Mouse (Mus musculus) midbrain, embryonic 10.5 days (tissue): ENCODE measurements around the gene Spef1. TPM values are rescaled to one million over a fixed set of nuclear protein-coding genes. Genes with fewer than 3 reads are reported as not detected.

Source experiments
- DNase-seq: peaks from one replicate; pipeline ENCODE4 v3.0.0-alpha.2; 2017; ENCODE audit warnings: low spot score
- H3K27ac ChIP-seq: fragments of 300-500 bp; sonication (generic); replicated peaks from 2 replicates; pipeline ENCODE4 v1.5.1; 2016; ENCODE audit warnings: mild to moderate bottlenecking
- H3K27me3 ChIP-seq: fragments of 300-500 bp; sonication (generic); 2 replicates; pipeline ENCODE4 v1.6.1; 2016; ENCODE audit warnings: low read depth, mild to moderate bottlenecking; ENCODE audit not compliant: poor library complexity, severe bottlenecking
- H3K36me3 ChIP-seq: fragments of 300-500 bp; sonication (generic); 2 replicates; pipeline ENCODE4 v1.6.1; 2016; ENCODE audit warnings: mild to moderate bottlenecking, moderate library complexity
- H3K4me1 ChIP-seq: fragments of 300-500 bp; sonication (generic); 2 replicates; pipeline ENCODE4 v1.6.1; 2016
- H3K4me3 ChIP-seq: fragments of 300-500 bp; sonication (generic); 2 replicates; pipeline ENCODE4 v1.5.1; 2016; ENCODE audit warnings: mild to moderate bottlenecking, moderate library complexity
- H3K9me3 ChIP-seq: fragments of 300-500 bp; sonication (generic); replicated peaks from 2 replicates; pipeline ENCODE4 v1.6.1; 2016; ENCODE audit warnings: mild to moderate bottlenecking
- WGBS: fragments of 180-500 bp; shearing (Covaris S2); methylation state at CpG from one replicate; pipeline ENCODE4 v1.1.7; 2016; 5-methylcytosine and 5-hydroxymethylcytosine counted together
- polyA plus RNA-seq: library from polyadenylated mRNA; unstranded; fragments of >200 nt; fragmentation: Nextera tagmentation; extraction: Ambion mirVana; gene quantifications from 2 replicates; pipeline ENCODE4 v1.2.1, GENCODE M21; 2016

The Spef1 gene
- polyA plus RNA-seq, 1 experiment from 2014 or later: 3.7 TPM

DNA sequence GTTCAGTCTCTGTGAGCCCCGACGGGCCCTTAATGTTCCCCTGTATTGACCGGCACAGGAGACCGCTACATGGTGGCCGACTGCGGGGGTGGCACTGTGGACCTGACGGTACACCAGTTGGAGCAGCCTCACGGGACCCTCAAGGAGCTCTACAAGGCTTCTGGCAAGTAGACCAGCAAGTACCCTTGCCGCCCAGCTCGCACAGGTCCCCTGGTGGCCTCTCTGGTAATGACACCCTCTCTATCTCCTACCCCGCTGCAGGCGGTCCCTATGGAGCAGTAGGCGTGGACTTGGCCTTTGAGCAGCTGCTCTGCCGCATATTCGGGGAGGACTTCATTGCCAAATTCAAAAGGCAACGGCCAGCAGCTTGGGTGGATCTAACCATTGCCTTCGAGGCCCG lies 44.5 kb downstream of the Spef1 start:
- 32% methylated on average over 18 of the region's 18 CpGs for WGBS
- no peaks in the 10 kb centered on the region for H3K9me3 ChIP-seq
- no peaks in the 10 kb centered on the region for H3K27me3 ChIP-seq
- peaks cover 56% of the 10 kb centered on the region for H3K36me3 ChIP-seq
- peak overlapping the region; percentile 57; the same call in 1 of the 2 replicates for H3K27ac ChIP-seq
- DNase-seq: peak; percentile 80
- H3K4me3 ChIP-seq: no peak overlapping the region
- H3K4me1 ChIP-seq: peaks cover 15% of the 10 kb centered on the region

DNA sequence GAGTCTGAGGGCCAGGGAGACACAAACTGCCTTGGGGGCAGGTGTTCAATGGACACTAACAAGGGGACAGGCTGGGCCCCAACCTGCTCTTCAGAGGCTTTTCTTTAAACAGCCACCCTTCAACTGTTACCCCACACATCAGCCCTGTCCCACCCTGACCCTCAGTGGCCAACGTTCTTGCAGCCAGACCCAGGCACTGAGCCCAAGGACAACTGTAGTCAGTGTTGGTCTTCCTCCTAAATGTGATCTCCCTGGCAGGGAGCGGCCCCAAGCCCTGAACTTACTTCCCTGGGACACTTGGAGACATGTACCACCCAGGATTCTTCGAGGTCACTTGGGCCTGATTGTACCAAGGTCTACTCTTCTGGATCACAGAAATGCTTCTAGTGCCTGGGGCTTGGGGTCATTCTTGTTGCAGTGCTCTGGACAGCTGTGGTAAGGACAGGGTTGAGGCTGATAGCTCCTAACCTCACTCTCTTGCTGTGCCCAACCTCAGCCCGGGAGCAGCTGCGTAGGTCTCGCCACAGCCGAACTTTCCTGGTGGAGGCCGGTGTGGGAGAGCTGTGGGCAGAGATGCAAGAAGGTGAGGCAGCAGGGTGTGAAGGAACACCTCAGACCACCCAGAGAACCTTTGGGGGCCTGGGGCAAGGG lies 45.6 kb downstream of the Spef1 start:
- H3K4me1 ChIP-seq: peaks cover 15% of the 10 kb centered on the region
- no peak for DNase-seq
- peaks cover 44% of the 10 kb centered on the region for H3K36me3 ChIP-seq
- H3K27me3 ChIP-seq: no peaks in the 10 kb centered on the region
- no peaks in the 10 kb centered on the region for H3K9me3 ChIP-seq
- WGBS: 93% methylated on average over 8 of the region's 8 CpGs
- no peak overlapping the region for H3K4me3 ChIP-seq
- H3K27ac ChIP-seq: no peak overlapping the region

DNA sequence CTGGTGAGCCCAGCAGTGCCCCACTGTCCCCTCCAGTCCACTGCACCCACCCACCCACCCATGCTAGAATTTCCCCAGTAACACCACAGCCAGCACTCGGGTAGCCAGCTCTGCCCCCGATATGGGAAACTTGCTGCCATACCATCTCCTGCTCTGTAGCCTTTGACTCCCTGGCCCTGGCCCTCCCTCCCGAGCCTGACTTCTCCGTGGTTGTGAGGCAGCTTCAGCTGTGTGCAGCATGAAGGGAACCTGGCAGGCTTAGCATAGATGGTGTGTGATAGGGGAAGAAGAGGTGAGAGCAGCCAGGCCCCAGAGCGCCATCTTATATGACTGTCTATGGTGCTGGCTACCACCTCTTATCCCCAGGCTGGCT lies 46.6 kb downstream of the Spef1 start:
- Histone ChIP-seq H3K27me3 (no peaks in the 10 kb centered on the region), H3K4me1 (peaks cover 18% of the 10 kb centered on the region), H3K9me3 (no peaks in the 10 kb centered on the region), H3K36me3 (peaks cover 35% of the 10 kb centered on the region), H3K4me3 (no peak overlapping the region), H3K27ac (no peak overlapping the region)
- no peak for DNase-seq
- WGBS: 77% methylated on average over 5 of the region's 5 CpGs

DNA sequence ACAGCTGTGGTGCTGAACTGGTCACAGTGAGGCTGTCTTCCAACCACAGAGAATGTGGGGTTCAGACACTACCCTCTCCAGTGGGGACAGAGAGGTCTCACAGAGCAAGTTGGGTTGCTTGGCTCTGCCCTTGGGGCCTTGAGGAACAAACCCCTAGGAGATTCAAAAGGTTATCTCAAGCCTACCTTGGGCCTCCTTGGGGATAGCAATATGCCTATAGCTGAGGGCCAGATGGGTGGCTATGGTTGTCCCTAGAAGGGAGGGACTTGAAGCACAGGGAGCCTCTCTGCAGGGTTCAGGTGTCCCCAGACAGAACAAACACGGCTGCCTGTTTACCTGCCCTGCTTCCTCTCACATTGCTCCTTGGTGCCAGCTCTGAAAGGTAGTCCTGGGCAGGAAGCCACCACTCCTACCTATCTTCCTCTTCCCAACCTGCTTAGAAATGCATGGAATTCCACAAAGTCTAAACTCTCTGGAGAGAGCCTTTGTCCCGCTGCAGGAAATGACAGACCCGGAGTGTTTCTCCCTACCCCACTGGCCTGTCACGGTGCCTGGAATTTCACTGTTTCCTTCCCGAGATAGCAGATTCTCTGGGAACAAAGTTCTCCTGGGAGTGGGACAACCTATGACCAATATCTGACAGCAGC lies 47.1 kb downstream of the Spef1 start:
- Histone ChIP-seq H3K27me3 (no peaks in the 10 kb centered on the region), H3K4me1 (peaks cover 20% of the 10 kb centered on the region), H3K9me3 (no peaks in the 10 kb centered on the region), H3K36me3 (peaks cover 30% of the 10 kb centered on the region), H3K4me3 (no peak overlapping the region), H3K27ac (no peak overlapping the region)
- WGBS: 73% methylated on average over 5 of the region's 5 CpGs
- no peak for DNase-seq

DNA sequence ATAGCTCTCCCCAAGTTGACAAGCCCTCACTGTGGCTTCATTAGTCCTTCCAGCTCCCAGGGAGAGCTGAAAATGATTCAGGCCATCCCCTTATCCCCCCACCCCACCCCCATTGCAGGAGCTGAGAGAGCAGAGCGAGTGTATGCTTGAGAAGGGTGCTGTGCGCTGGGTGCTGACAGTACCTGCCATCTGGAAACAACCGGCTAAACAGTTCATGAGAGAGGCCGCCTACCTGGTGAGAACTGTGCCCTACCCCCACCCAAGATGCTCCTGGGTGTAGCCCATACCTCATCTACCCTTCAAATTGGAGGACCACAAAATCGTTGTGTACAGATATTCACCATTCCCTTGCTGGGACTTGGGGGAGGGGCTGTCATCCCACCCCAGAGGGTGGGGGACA lies 47.8 kb downstream of the Spef1 start:
- no peak overlapping the region for H3K4me3 ChIP-seq
- 89% methylated on average over 5 of the region's 5 CpGs for WGBS

DNA sequence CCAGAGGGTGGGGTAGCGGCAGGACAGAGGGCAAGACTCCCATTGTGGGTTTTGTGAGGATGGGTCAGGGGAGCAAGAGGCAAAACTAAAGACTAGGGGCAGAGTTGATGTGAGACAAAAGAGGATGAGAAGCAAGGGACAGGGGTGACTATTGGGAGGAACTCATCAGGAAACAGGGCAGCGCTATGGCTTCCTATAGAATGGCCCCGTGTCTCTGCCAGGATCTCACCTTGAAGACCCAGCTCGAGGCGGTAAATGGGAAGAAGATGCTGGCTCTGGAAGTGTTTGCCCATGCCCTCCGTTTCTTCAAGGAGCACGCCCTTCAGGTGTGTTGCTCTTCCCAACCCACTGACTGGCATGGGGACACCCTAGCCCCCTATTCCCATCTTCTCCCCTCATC lies 48.3 kb downstream of the Spef1 start:
- Histone ChIP-seq H3K36me3 (peaks cover 17% of the 10 kb centered on the region), H3K4me1 (peaks cover 25% of the 10 kb centered on the region), H3K27me3 (no peaks in the 10 kb centered on the region), H3K27ac (no peak overlapping the region), H3K4me3 (no peak overlapping the region), H3K9me3 (no peaks in the 10 kb centered on the region)
- DNase-seq: no peak
- 84% methylated on average over 7 of the region's 7 CpGs for WGBS

More for the DNA sequence above, 47.8 kb downstream of the Spef1 start:
- Histone ChIP-seq H3K27ac (no peak overlapping the region), H3K4me1 (peaks cover 24% of the 10 kb centered on the region), H3K36me3 (peaks cover 23% of the 10 kb centered on the region), H3K27me3 (no peaks in the 10 kb centered on the region), H3K9me3 (no peaks in the 10 kb centered on the region)
- DNase-seq: no peak

DNA sequence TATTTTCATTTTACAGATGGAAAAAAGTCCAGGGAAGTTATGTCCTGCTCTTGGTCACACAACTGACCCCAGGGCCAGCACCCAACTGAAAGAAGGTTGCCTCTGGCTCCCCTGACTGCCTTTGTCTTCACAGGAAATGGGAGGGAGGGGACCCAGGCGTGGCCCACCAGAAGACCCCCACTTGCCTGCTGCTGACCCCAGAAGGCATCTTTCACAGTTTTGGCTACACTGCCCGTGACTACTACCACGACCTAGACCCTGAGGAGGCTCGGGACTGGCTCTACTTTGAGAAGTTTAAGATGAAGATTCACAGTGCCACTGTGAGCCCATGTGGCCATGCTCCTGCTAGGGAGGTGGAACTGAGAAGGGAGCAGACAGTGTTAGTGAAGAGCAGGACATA lies 48.8 kb downstream of the Spef1 start:
- no peak overlapping the region for H3K4me3 ChIP-seq
- H3K36me3 ChIP-seq: peaks cover 13% of the 10 kb centered on the region
- DNase-seq: no peak
- no peaks in the 10 kb centered on the region for H3K27me3 ChIP-seq
- H3K4me1 ChIP-seq: peaks cover 25% of the 10 kb centered on the region
- no peak overlapping the region for H3K27ac ChIP-seq
- WGBS: 85% methylated on average over 4 of the region's 4 CpGs
- no peaks in the 10 kb centered on the region for H3K9me3 ChIP-seq

DNA sequence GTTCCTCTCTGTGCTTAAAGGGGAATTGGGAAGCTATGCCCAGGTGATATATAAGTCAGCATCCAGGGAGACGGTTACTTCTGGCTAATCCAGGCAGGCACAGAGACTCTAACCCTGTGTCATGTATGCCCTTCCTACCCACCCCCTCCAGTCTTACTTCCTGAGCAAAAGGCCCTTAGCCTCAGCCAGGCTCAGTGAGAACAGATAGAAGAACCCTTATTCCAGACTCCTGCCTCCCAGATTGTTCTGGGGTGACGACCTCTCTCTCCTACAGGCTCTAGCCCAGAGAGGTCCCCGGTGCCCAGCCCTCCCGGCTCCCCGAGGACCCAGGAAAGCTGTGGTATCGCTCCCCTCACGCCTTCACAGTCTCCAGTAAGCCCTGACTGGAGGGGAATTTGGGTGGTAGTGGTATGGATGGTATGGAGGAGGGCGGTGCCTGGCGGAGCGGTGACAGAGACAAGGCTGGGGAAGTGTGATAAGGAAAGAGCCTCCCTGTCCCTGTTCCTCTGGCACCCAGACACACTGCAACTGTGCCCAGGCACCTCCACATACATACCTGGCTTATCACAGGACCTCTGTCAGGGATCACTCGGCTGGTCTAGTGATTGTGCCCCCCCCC lies 51.5 kb downstream of the Spef1 start:
- no peak for DNase-seq
- Histone ChIP-seq H3K4me3 (no peak overlapping the region), H3K27ac (peak overlapping the region; percentile 64), H3K36me3 (0 out of 2 replicates have a peak, but pooled peaks cover 3% of the 10 kb centered on the region), H3K9me3 (no peaks in the 10 kb centered on the region), H3K27me3 (no peaks in the 10 kb centered on the region), H3K4me1 (peaks cover 16% of the 10 kb centered on the region)
- 74% methylated on average over 11 of the region's 11 CpGs for WGBS

DNA sequence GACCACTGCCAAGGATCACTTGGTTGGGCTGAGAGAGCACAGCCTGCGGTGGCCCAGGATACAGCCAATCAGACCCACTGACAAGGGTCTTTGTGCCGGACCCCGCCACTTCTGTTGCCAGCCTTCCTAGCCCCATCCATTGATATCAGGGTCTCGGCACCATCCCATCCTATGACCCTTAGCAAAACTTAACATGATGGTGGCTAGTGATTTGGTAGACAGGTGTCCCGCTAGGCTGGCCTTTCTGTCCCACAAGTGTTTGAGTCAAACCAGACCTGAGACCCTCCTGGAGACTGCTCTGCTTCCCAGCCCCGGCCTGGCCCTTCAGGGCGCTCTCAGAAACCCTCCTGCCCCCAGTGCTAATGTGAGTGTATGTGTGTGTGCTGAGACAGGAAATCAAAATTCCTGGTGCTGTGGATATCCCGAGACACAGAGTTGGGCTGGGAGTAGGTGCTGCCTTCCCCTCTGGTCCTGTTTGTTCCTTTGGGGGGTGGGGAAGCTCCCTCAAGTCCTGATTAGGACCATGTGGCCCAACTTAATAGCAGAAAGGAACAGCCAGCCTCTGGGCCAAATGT lies 52.2 kb downstream of the Spef1 start:
- WGBS: 89% methylated on average over 8 of the region's 8 CpGs
- H3K4me1 ChIP-seq: peaks cover 16% of the 10 kb centered on the region
- no peak overlapping the region for H3K4me3 ChIP-seq
- H3K27me3 ChIP-seq: no peaks in the 10 kb centered on the region
- H3K36me3 ChIP-seq: 0 out of 2 replicates have a peak, but pooled peaks cover 3% of the 10 kb centered on the region
- DNase-seq: no peak
- no peaks in the 10 kb centered on the region for H3K9me3 ChIP-seq
- peak overlapping the region; percentile 64 for H3K27ac ChIP-seq

DNA sequence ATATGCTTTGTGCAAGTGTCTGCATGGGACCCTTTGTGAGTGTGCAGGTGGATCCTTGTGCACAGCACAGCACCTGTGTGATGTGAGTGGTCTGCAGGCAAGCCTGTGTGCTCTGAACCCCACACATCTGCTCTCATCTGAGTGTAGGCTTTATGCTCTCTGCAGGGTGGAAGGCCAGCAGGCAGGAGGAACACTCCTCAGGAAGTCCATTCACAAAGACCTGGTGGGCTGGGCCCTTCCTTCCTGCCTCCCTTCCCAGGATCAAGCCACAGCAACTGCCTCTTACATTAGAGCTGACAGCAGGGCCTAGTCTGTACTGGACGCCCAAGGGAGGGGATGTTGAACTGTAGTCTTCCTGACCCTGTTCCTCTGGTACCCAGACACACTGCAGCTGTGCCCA lies 52.7 kb downstream of the Spef1 start:
- WGBS: 76% methylated on average over 1 of the region's 1 CpGs
- H3K27ac ChIP-seq: peak overlapping the region; percentile 64; the same call in 1 of the 2 replicates
- no peak for DNase-seq
- H3K4me1 ChIP-seq: peaks cover 16% of the 10 kb centered on the region
- H3K36me3 ChIP-seq: 0 out of 2 replicates have a peak, but pooled peaks cover 3% of the 10 kb centered on the region
- no peaks in the 10 kb centered on the region for H3K27me3 ChIP-seq
- H3K4me3 ChIP-seq: no peak overlapping the region
- no peaks in the 10 kb centered on the region for H3K9me3 ChIP-seq

DNA sequence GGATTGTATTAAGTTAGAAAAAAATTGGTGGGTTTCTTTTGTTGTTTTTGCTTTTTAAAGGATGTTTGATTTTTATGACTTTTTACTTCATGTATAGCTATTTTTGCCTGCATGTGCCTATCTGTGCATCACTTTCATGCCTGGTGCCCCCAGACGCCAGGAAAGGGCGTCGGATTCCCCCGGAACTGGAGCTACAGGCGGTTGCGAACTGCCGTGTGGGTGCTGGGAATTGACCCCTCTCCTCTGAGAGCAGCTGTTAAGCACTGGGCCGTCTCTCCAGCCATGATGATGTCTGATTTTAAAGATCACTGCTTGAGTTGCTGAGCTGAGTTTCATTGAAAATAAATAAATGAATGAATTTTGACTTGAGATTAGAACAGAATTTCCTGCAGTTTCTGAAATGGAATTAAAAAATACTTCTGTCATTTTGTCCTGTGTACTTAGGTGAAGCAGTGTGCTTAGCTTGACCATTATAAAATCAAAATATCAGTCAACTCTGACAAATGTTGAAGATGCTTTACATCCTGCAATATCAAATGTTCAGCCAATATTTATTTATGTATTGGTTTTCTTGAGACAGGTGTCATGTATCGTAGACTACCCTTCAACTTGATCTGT lies 54.0 kb downstream of the Spef1 start, which contains the start of gene Gm11037:
Gene Gm11037, plus strand, starts transcription at position 568 of the 618 bp plus-strand sequence.
- Histone ChIP-seq H3K4me1 (peaks cover 18% of the 10 kb centered on the region), H3K36me3 (no peaks in the 10 kb centered on the region), H3K9me3 (no peaks in the 10 kb centered on the region), H3K27me3 (peaks cover 7% of the 10 kb centered on the region), H3K27ac (peak within 1 kb of the TSS; percentile 64; the same call in 1 of the 2 replicates), H3K4me3 (no peak within 1 kb of the TSS)
- WGBS: 88% methylated on average over 9 of the region's 9 CpGs
- DNase-seq: no peak

DNA sequence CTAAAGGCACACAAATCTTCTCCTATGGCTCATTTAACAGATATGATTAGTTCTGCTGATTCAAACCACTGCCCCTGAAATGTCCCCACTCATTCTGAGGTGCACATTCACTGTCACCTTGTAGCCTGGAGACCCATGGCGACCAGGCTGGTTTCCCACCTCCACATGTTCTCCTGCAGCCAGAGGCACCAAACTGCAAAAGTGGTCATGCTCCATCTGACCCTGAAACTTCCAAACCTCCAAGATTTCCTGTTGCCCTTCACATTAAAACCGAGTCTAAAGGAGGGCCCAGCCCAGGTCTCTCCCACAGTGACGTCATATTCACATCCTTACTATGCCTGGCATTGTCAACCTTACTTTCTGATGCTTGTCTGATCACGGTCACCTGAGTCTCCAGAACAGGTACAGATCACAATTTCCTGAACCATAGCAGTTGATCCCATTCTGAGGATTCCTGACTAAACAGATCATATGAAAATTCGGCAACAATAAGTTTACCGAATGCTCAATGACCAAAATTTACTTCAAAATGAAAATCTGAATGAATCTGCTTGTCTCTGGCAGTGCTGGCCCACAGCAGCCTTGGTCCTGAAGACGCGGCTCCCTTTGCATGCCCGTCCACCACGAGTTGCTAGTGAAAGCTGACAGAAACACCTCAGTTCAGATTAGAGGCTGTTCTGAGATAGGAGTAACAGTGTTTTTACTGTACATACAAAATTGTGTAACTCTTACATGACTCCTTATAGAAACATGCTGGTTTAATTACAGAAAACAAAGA lies 54.8 kb downstream of the Spef1 start:
- no peaks in the 10 kb centered on the region for H3K9me3 ChIP-seq
- no peak overlapping the region for H3K27ac ChIP-seq
- H3K36me3 ChIP-seq: no peaks in the 10 kb centered on the region
- DNase-seq: no peak
- no peak overlapping the region for H3K4me3 ChIP-seq
- WGBS: 85% methylated on average over 10 of the region's 10 CpGs
- peaks cover 22% of the 10 kb centered on the region for H3K4me1 ChIP-seq
- H3K27me3 ChIP-seq: peaks cover 11% of the 10 kb centered on the region
